Mouse (Mus musculus) embryo, embryonic 11.5 days (tissue): ENCODE data around the gene Trim37.
"Not testable (repeated sequence)": the region's sequence is repeated elsewhere in the genome, so short reads cannot be mapped to it uniquely, and the experiment has no call there.

ENCODE experiments used
- DNase-seq: peaks from one replicate; pipeline ENCODE4 v3.0.0-alpha.2; 2012; ENCODE audit warnings: low read depth, low spot score

Trim37 gene

GRCm38 (mm10) chr11:87227056-87227455 lies 100.2 kb downstream of the Trim37 start:
- no peak for DNase-seq

GRCm38 (mm10) chr11:87233377-87233776 lies 106.5 kb downstream of the Trim37 start:
- DNase-seq: no peak

GRCm38 (mm10) chr11:87234743-87235485 lies 108.0 kb downstream of the Trim37 start:
- DNase-seq: no peak

DNA sequence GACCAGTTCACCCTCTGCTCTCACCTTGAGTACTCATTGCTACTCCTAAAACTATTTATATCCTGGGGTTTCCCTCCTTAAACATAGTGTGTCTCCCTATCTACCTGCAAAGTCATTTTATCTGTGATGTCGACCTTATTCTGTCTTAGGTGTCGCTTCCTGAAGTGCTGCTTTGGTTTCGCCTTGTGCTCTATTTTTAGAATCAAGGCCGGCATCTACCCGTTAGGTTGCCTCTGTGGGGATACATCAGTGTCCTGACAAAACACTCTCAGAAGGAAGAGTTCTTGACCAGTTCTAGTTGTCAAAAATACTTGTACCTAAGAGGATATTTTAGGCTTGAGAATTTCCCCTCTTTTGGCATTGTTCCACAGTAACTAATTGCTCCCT lies 108.6 kb downstream of the Trim37 start:
- DNase-seq: no peak

DNA sequence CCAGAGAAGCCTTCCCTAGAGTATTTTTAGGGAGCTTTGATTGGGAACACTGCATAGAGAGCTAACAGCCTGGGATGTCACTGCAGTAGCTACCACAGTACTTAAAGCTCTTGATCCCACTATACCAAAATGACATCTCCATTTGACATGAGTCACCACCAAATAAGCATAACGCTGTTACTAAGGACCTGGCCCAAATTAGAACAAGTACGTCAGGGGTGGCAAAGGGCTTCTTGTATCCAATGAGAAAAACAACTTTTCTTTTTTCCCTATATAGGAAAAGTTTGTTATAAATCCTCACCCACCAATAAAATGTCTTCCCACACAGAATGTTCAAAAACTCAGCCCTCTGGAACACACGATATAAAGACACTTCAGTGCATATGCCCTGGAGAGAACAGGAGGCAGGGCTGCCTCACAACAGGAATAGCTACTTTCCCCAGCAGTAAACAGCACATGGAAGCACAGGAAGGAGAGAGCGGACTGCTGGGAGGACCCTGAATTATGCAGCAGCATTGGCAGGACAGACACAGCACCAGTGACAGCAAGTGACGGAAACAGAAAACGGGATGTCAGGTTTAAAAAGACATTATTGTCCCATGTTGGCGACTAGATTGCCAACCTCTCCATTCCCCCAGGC lies 112.1 kb downstream of the Trim37 start:
- no peak for DNase-seq

- DNase-seq: no peak
These were observed 113.4 kb downstream of the Trim37 start for GRCm38 (mm10) chr11:87240141-87240832.

DNA sequence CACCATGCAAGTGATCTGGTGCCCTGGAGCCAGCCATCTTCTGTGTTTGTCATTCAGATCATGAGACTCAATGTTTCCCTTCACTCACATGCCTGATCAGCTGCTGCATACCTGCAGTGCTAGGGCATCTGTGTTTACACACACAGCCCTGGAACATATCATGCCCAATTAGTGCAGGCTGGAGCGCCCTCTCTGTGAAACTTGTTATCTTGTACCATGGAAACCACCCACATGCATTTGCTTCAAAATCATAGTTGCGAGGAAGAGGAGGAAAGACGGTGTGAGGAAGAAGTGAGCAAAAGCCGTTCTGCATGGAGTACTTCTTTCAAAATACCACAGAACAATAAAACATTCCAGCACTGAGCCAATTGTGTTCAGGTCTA lies 113.9 kb downstream of the Trim37 start:
- no peak for DNase-seq

GRCm38 (mm10) chr11:87241256-87241655 lies 114.4 kb downstream of the Trim37 start:
- DNase-seq: no peak

DNA sequence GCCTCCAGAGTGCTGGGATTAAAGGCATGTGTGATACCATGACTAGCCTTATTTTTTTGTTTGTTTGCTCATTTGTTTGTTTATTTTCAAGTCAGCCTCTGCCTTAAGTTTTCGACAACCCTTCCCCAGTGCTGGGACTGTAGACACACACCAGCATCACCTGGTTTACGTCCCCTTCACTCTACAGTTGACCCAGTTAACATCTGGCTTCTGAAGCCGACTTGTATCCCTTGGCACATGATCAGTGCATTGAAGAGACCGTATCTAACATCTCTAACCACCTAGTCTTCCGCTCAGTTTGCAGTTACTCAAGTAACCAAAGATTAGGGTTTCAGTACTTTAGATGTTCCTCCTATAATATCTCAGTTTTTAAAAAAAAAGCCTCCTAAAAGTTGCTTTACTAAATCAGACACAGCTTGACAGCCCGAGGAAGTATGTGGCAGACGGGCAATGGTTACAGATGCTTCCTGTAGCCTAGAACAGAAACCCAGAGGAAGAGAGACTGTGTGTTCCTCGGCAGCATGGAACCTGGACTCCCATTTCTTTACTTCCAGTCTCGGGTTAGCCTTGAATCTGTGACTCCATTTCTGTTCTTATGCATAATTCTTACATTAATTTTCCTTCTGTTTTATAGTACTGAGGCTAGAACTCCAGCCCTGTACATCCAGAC lies 118.4 kb downstream of the Trim37 start:
- DNase-seq: no peak

- DNase-seq: no peak
These were observed 119.3 kb downstream of the Trim37 start for GRCm38 (mm10) chr11:87246107-87246651.

GRCm38 (mm10) chr11:87246724-87247493 lies 120.0 kb downstream of the Trim37 start:
- no peak for DNase-seq

DNA sequence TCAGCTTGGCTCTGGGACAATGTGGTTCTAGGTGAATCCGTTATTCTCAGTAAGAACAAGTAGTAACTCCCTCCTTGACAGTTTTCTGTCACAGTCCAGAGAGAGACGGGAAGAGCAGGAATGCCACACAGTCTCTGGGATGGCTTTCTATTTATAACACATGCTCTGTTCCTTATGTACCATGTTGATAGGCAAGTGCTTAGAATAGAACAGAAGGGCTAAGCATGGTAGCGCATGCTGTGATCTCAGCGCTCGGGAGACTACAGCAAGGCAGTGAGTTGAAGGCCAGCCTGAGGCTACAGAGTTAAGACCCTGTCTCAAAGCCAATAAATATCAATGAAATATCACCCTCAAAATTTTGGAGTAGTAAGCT lies 120.6 kb downstream of the Trim37 start:
- DNase-seq: no peak

- DNase-seq: no peak
These were observed 123.3 kb downstream of the Trim37 start for GRCm38 (mm10) chr11:87250132-87250531.

DNA sequence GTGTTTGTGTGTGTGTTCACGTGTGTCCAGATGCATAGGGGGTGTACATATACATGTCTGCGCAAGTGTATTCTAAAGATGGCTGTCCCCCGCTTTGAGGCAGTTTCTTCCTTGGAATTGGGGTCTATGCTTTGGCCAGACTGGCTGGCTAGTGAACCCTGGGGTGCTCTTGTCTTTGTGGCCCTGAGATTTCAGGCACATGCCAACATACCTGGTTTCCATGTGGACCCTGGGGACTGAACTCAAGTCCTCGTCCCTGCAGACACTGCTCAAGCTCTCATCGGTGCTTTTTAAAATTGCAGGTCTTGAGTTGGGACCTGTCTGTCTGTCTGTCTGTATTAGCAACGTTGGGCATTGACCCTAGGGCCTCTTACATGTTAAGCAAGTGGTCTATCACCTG lies 126.4 kb downstream of the Trim37 start:
- no peak for DNase-seq

DNA sequence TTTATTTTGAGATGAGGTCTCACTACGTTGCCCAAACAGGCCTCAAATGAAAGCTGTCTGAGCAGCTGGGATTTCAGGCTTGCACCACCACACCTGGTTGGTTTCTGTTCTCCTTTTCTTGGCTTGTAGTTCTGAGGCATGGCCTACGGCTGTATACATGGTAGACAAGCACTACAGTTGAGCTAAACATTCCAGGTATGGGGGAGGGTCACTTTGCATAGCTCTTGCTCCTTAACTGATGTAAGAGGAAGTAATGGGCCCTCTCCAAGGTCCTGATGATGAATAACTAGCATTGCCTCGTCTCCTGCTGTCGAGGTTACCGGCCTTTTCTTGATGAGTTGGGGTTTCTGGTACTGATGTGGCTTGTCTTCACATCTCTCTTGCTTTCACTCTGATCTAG lies 127.3 kb downstream of the Trim37 start:
- peak; percentile 24 for DNase-seq

GRCm38 (mm10) chr11:87257282-87257681 lies 130.4 kb downstream of the Trim37 start:
- no peak for DNase-seq

DNA sequence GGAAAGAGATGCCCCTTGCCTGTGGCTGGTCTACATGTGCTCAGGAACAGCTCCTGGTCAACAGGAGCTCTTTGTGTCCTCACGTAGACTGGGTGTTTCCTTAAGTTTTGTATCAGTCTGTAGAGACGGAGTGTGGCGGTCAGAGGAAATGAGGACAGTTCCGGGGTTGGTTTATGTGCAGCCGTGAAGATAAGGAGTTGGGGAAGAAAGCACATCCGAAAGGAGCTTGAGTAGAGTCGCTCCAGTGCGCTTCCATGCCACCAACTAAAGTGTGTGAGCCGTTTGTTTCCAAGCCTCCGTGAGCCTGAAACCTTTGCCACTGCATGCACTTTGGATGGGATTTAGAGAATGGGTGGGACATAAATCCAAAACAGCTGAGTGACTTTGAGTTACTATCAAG lies 132.9 kb downstream of the Trim37 start:
- DNase-seq: no peak

DNA sequence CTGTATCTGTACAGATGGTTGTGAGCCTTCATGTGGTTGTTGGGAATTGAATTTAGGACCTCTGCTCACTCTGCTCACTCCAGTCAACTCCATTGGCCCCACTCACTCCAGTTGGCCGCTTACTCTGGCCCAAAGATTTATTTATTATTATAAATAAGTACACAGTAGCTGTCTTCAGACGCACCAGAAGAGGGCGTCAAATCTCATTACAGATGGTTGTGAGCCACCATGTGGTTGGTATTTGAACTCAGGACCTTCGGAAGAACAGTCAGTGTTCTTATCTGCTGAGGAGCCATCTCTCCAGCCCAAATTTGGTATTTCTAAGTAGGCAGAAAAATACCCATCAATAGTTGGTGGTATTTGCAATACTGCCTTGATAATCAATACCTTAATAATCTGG lies 134.8 kb downstream of the Trim37 start:
- DNase-seq: not testable (repeated sequence)

DNA sequence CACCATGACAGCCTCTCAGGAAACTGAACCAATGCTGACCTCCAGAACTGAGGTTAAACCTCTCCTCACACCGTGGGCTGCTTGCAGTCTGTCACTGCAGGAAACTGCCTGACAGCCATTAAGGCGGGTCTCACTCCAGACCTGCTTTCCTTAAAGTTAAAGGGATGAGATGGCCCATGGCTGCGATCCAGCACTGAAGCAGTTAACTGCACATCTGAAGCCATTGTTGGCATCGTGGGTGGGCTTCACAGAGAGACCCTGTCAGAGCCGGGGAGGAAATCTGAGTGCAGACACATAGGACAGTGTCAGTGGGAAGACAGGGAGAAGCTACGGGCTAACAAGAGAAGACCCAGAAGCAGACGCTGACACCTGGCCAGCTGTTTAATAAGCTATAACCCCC lies 137.1 kb downstream of the Trim37 start:
- no peak for DNase-seq

- no peak for DNase-seq
These were observed 139.4 kb downstream of the Trim37 start for GRCm38 (mm10) chr11:87266246-87266645.

DNA sequence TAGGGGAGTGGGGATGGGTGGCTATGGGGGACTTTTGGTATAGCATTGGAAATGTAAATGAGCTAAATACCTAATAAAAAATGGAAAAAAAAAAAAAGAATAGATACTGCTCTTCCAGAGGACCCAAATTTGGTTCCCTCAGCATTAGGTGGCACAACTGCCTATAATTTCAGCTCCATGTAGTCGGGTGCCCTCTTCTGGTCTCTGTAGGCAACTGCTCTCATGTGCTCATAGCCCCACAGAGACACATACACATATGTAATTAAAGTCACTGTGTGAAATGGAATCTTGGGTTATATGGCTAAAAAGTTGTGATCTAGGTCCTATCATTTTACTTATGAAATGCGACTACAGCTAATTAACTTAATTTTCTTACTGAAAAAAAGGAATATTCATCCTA lies 141.9 kb downstream of the Trim37 start:
- no peak for DNase-seq
